Mouse (Mus musculus) forebrain, embryonic 10.5 days (tissue): ENCODE measurements around the gene Ptgr1. TPM values are rescaled to one million over a fixed set of nuclear protein-coding genes. Genes with fewer than 3 reads are reported as not detected.

Experiments
- DNase-seq: peaks from one replicate; pipeline ENCODE4 v3.0.0-alpha.2; 2017; ENCODE audit warnings: low spot score; ENCODE audit errors: extremely low spot score
- H3K27ac ChIP-seq: fragments of 300-500 bp; sonication (generic); 2 replicates; pipeline ENCODE4 v1.5.1; 2016; ENCODE audit warnings: mild to moderate bottlenecking
- H3K27me3 ChIP-seq: fragments of 300-500 bp; sonication (generic); 2 replicates; pipeline ENCODE4 v1.6.1; 2016; ENCODE audit warnings: mild to moderate bottlenecking; ENCODE audit not compliant: poor library complexity, severe bottlenecking
- H3K36me3 ChIP-seq: fragments of 300-500 bp; sonication (generic); replicated peaks from 2 replicates; pipeline ENCODE4 v1.6.1; 2016; ENCODE audit warnings: mild to moderate bottlenecking, moderate library complexity
- H3K4me1 ChIP-seq: fragments of 300-500 bp; sonication (generic); 2 replicates; pipeline ENCODE4 v1.6.1; 2016
- H3K4me3 ChIP-seq: fragments of 300-500 bp; sonication (generic); 2 replicates; pipeline ENCODE4 v1.5.1; 2016; ENCODE audit warnings: mild to moderate bottlenecking, moderate library complexity
- H3K9me3 ChIP-seq: fragments of 300-500 bp; sonication (generic); 2 replicates; pipeline ENCODE4 v1.6.1; 2016; ENCODE audit warnings: mild to moderate bottlenecking, moderate library complexity
- WGBS: fragments of 180-500 bp; shearing (Covaris S2); methylation state at CpG from one replicate; pipeline ENCODE4 v1.1.7; 2016; 5-methylcytosine and 5-hydroxymethylcytosine counted together
- polyA plus RNA-seq: library from polyadenylated mRNA; unstranded; fragments of >200 nt; fragmentation: Nextera tagmentation; extraction: Ambion mirVana; gene quantifications from 2 replicates; pipeline ENCODE4 v1.2.1, GENCODE M21; 2016

Ptgr1 gene
- 12.0 and 12.8 TPM in 2 replicates for polyA plus RNA-seq

- peaks cover 4% of the 10 kb centered on the region; the same call in 1 of the 2 replicates for H3K27me3 ChIP-seq
- H3K36me3 ChIP-seq = no peaks in the 10 kb centered on the region
- peak; percentile 87 for DNase-seq
- no peaks in the 10 kb centered on the region for H3K9me3 ChIP-seq
- H3K27ac ChIP-seq = peak within 1 kb of the TSS; percentile 75
- peaks cover 16% of the 10 kb centered on the region for H3K4me1 ChIP-seq
- peak within 1 kb of the TSS; percentile 60 for H3K4me3 ChIP-seq
- 1% methylated on average over 28 of the region's 28 CpGs for WGBS
Observed at GRCm38 (mm10) chr4:58986540-58987190, at the start of gene Ptgr1. Ptgr1 (minus strand) TSS chr4:58987119.

DNA sequence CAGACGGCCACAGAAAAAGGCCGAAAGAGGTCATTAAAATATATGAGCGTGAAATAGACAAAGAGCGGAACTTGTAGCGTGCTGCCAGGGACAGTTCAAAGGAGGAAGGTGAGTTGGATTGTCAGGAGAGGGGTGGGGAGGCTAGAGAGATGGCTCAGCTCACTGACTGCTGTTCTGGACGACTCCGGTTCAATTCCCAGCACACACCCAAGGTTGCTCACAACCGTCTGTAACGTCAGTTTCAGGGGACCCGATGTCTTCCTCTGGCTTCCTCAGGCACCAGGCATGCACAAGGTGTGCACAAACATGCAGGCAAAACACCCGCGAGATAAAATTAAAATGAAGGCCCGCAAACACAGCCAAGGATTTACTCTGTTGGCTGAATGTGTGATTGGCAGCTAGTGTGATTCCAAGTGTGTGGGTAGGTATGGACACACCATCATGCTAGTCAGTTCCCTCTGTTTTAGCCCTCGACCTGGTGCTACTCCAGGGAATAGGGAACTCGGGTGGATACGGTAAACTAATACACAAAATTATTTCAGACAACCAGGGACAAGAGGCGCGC is 48.9 kb upstream of the Ptgr1 start:
- peaks cover 8% of the 10 kb centered on the region; the same call in 1 of the 2 replicates for H3K9me3 ChIP-seq
- H3K4me3 ChIP-seq = peak overlapping the region; percentile 84
- H3K27ac ChIP-seq = peak overlapping the region; percentile 91
- H3K27me3 ChIP-seq = no peaks in the 10 kb centered on the region
- H3K36me3 ChIP-seq = peaks cover 9% of the 10 kb centered on the region
- 58% methylated on average over 18 of the region's 18 CpGs for WGBS
- DNase-seq = no peak
- H3K4me1 ChIP-seq = peaks cover 16% of the 10 kb centered on the region

GRCm38 (mm10) chr4:59034918-59035785 is 48.2 kb upstream of the Ptgr1 start, which contains the start of gene Gng10:
Gng10 (plus strand) TSS chr4:59035088.
- DNase-seq = peak; percentile 59
- Histone ChIP-seq H3K4me3 (peak within 1 kb of the TSS; percentile 84), H3K9me3 (peaks cover 8% of the 10 kb centered on the region; the same call in 1 of the 2 replicates), H3K36me3 (peaks cover 4% of the 10 kb centered on the region), H3K27me3 (no peaks in the 10 kb centered on the region), H3K27ac (peak within 1 kb of the TSS; percentile 91), H3K4me1 (peaks cover 16% of the 10 kb centered on the region)
- WGBS = 10% methylated on average over 76 of the region's 76 CpGs

DNA sequence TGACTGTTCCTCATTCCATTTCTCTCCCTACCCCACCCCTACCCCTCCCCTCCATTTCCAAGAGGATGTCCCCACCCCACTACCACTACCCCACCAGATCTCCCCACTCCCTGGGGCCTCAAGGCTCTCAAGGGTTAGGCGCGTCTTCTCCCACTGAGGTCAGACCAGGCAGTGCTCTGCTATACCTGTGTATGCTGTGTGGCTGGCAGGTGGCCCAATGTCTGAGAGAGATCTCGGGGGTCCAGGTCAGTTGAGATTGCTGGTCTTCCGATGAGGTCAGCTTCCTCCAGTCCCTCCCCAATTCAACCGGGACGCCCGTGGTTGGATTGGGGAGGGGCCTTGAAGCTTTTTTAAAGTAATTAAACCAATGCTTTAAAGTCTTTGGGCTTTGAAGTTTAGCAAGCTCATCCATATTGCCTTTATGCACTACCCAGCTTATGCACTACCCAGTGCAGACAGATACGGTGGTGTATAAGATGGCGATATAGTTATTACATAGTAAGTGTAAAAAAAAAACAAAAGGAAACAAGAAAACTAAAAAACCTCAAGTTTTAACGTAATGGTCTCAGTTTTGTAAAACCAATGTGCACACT is 47.5 kb upstream of the Ptgr1 start:
- H3K4me1 ChIP-seq = peaks cover 16% of the 10 kb centered on the region
- peaks cover 9% of the 10 kb centered on the region; the same call in 1 of the 2 replicates for H3K9me3 ChIP-seq
- H3K36me3 ChIP-seq = no peaks in the 10 kb centered on the region; the same call in 1 of the 2 replicates
- no peak for DNase-seq
- 82% methylated on average over 10 of the region's 10 CpGs for WGBS
- peak overlapping the region; percentile 84 for H3K4me3 ChIP-seq
- H3K27me3 ChIP-seq = no peaks in the 10 kb centered on the region
- H3K27ac ChIP-seq = peak overlapping the region; percentile 91; the same call in 1 of the 2 replicates

DNA sequence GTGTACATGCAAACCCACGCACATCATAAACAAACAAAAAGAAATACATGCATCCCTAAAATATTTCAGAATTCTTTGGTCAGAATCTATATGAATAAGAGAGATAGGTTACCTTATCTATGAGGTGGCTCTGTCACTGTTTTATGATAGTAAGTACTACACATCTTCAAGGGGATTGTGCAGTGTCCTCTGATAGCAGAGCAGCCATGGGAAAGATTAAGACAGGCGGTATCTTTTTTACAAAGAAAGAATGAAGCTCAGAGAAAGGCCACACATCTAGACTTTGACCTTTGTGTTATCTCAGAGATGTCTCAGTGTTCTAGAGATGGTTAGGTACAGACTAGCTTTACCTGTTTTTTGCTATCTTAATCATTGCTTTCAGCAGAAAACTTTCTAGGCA is 30.0 kb upstream of the Ptgr1 start:
- Histone ChIP-seq H3K4me3 (no peak overlapping the region), H3K9me3 (no peaks in the 10 kb centered on the region), H3K27ac (no peak overlapping the region), H3K4me1 (no peaks in the 10 kb centered on the region), H3K27me3 (no peaks in the 10 kb centered on the region), H3K36me3 (peaks cover 40% of the 10 kb centered on the region)
- 93% methylated on average over 2 of the region's 2 CpGs for WGBS
- no peak for DNase-seq

- no peak for DNase-seq
- Histone ChIP-seq H3K9me3 (no peaks in the 10 kb centered on the region), H3K36me3 (peaks cover 28% of the 10 kb centered on the region), H3K27ac (no peak overlapping the region), H3K27me3 (no peaks in the 10 kb centered on the region), H3K4me1 (no peaks in the 10 kb centered on the region), H3K4me3 (no peak overlapping the region)
- WGBS = 95% methylated on average over 3 of the region's 3 CpGs
Observed at GRCm38 (mm10) chr4:59015181-59015580, 28.3 kb upstream of the Ptgr1 start.

DNA sequence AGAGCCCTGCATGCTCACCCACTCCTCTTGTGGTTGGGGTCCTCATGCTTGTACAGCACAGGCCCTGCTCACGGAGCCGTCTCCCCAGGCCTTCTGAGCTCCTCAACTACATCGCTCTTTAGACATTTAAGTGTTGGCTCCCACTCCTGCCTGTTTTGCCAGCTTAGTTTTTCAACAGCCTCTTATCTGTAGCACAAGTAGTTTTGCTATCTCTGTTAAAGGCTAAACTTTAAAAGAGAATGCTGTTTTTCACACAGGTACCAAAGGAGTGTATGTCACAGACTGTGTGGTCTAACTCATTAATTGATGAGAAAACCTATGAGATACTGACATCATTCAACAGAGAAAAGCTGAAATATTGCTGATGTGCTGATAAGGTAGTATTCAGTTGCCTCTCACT is 24.5 kb upstream of the Ptgr1 start:
- 90% methylated on average over 3 of the region's 3 CpGs for WGBS
- no peak for DNase-seq
- Histone ChIP-seq H3K9me3 (no peaks in the 10 kb centered on the region), H3K27ac (no peak overlapping the region), H3K36me3 (no peaks in the 10 kb centered on the region; the same call in 1 of the 2 replicates), H3K4me3 (no peak overlapping the region), H3K4me1 (peaks cover 7% of the 10 kb centered on the region), H3K27me3 (no peaks in the 10 kb centered on the region)

GRCm38 (mm10) chr4:59009696-59010095 is 22.8 kb upstream of the Ptgr1 start:
- no peaks in the 10 kb centered on the region for H3K36me3 ChIP-seq
- DNase-seq = no peak
- 73% methylated on average over 4 of the region's 4 CpGs for WGBS

GRCm38 (mm10) chr4:59009186-59009585 is 22.3 kb upstream of the Ptgr1 start:
- Histone ChIP-seq H3K9me3 (no peaks in the 10 kb centered on the region), H3K27me3 (no peaks in the 10 kb centered on the region), H3K36me3 (no peaks in the 10 kb centered on the region), H3K27ac (no peak overlapping the region), H3K4me1 (peaks cover 30% of the 10 kb centered on the region), H3K4me3 (no peak overlapping the region)
- 90% methylated on average over 7 of the region's 7 CpGs for WGBS
- DNase-seq = no peak

More at GRCm38 (mm10) chr4:59009696-59010095, 22.8 kb upstream of the Ptgr1 start:
- Histone ChIP-seq H3K4me3 (no peak overlapping the region), H3K27ac (no peak overlapping the region), H3K27me3 (no peaks in the 10 kb centered on the region), H3K9me3 (no peaks in the 10 kb centered on the region), H3K4me1 (peaks cover 24% of the 10 kb centered on the region)

DNA sequence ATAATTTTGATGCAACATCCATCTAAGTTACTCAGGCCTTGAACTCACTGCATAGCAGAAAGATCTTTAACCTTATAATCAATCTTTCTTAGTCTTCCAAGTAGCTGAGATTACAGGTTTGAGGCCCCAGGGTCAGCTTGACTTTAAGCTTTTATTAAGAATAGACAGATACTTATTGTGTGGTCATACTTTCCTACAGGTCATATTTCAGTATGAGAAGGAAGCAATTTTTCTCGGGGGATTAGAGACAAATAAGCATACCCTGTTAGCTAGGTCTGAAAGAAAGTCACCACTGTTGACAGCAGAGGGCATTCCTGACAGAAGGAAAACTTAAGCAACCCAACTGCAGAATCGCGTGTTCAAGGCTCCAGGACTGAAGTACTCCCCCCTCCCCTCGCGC is 21.1 kb upstream of the Ptgr1 start:
- no peaks in the 10 kb centered on the region for H3K36me3 ChIP-seq
- DNase-seq = no peak
- no peaks in the 10 kb centered on the region for H3K27me3 ChIP-seq
- no peak overlapping the region for H3K27ac ChIP-seq
- no peak overlapping the region for H3K4me3 ChIP-seq
- H3K4me1 ChIP-seq = peaks cover 38% of the 10 kb centered on the region
- no peaks in the 10 kb centered on the region for H3K9me3 ChIP-seq
- WGBS = 80% methylated on average over 5 of the region's 5 CpGs

GRCm38 (mm10) chr4:59007016-59007415 is 20.1 kb upstream of the Ptgr1 start:
- DNase-seq = no peak
- WGBS = 75% methylated on average over 6 of the region's 6 CpGs
- peaks cover 44% of the 10 kb centered on the region for H3K4me1 ChIP-seq

GRCm38 (mm10) chr4:59006211-59006610 is 19.3 kb upstream of the Ptgr1 start:
- Histone ChIP-seq H3K27me3 (no peaks in the 10 kb centered on the region), H3K4me1 (peaks cover 44% of the 10 kb centered on the region), H3K36me3 (no peaks in the 10 kb centered on the region), H3K4me3 (no peak overlapping the region), H3K9me3 (no peaks in the 10 kb centered on the region), H3K27ac (no peak overlapping the region)
- 67% methylated on average over 8 of the region's 8 CpGs for WGBS
- no peak for DNase-seq

More at GRCm38 (mm10) chr4:59007016-59007415, 20.1 kb upstream of the Ptgr1 start:
- Histone ChIP-seq H3K27ac (no peak overlapping the region), H3K4me3 (no peak overlapping the region), H3K36me3 (no peaks in the 10 kb centered on the region), H3K9me3 (no peaks in the 10 kb centered on the region), H3K27me3 (no peaks in the 10 kb centered on the region)
